In genomic region chr17:31606424-31606823, GRCm38 (mm10) we compare ENCODE assay signal across 13 mouse cellular contexts. TPM values are rescaled to one million over a fixed set of nuclear protein-coding genes. Genes with fewer than 3 reads are reported as not detected.
A peak's percentile ranks its signal among the peaks of the same experiment; 100 is the strongest.
DNase-seq lines count a peak whose midpoint lies in the region; TF ChIP-seq lines count a peak whose summit lies in the region.
"Had no signal": no experiment of that assay in that cellular context is flagged by ENCODE, and none has a peak within 500 bp of the region (broad histone marks: within the 10 kb centered on the region; RNA-seq: fewer than 3 reads in every experiment).

No protein-coding gene starts in this region.

- peak; percentile 70 for TF ChIP-seq CTCF in layer of hippocampus, adult 2 months (conservative IDR thresholded peaks at IDR 0.05)
- TF ChIP-seq CTCF in MEL (IDR thresholded peaks at IDR 0.05 in 2 of 3, conservative IDR thresholded peaks at IDR 0.05 in 1 of 3; ENCODE audit: control insufficient read depth in 1 of 3, insufficient read depth in 1 of 3, low read depth in 2 of 3, low read length in 3 of 3, poor library complexity in 1 of 3, severe bottlenecking in 1 of 3): peak; percentile 32 to 66 (median 46)
- 0 out of 2 replicates have a peak, but pooled peaks have one; percentile 14 for TF ChIP-seq CTCF in embryonic fibroblast, embryonic 13.5 days (IDR thresholded peaks at IDR 0.05; ENCODE audit: borderline replicate concordance, insufficient read depth, low read length)

- no peaks in the 10 kb centered on the region for H3K36me3 ChIP-seq in MEL (ENCODE audit: control insufficient read depth in 1 of 2, insufficient read depth in 2 of 2, low read length in 2 of 2)

- H3K27ac ChIP-seq in layer of hippocampus, adult 2 months: no peak overlapping the region
- H3K27ac ChIP-seq in MEL (ENCODE audit: control insufficient read depth, low read depth, low read length): no peak overlapping the region
- no peak overlapping the region for H3K27ac ChIP-seq in embryonic fibroblast, embryonic 13.5 days (ENCODE audit: insufficient read depth, low read length)
- H3K27ac ChIP-seq: limb, embryonic 15.5 days; neural tube, embryonic 13.5 days had no signal

- peak; percentile 18 for TF ChIP-seq RAD21 in MEL (IDR thresholded peaks at IDR 0.05; ENCODE audit: low read depth, low read length)

- H3K27me3 ChIP-seq in MEL (ENCODE audit: control insufficient read depth in 1 of 2, insufficient read depth in 2 of 2, low read length in 2 of 2): no peaks in the 10 kb centered on the region
- H3K27me3 ChIP-seq: limb, embryonic 15.5 days; neural tube, embryonic 13.5 days had no signal

- no peak overlapping the region for H3K9ac ChIP-seq in MEL (ENCODE audit: control insufficient read depth, low read depth, low read length, poor library complexity, severe bottlenecking)
- H3K9ac ChIP-seq: limb, embryonic 15.5 days; neural tube, embryonic 13.5 days had no signal

- no peaks in the 10 kb centered on the region for H3K4me1 ChIP-seq in MEL (ENCODE audit: control insufficient read depth in 1 of 2, insufficient read depth in 2 of 2, low read length in 2 of 2)
- no peaks in the 10 kb centered on the region for H3K4me1 ChIP-seq in embryonic fibroblast, embryonic 13.5 days (ENCODE audit: control insufficient read depth, insufficient read depth, low read length)
- H3K4me1 ChIP-seq: limb, embryonic 15.5 days; neural tube, embryonic 13.5 days had no signal

- no peak for TF ChIP-seq EP300 in MEL (IDR thresholded peaks at IDR 0.05; ENCODE audit: low read depth in 1 of 2, low read length in 2 of 2)

- no peak overlapping the region for H3K4me3 ChIP-seq in layer of hippocampus, adult 2 months
- H3K4me3 ChIP-seq in MEL (ENCODE audit: control insufficient read depth in 1 of 2, insufficient read depth in 1 of 2, low read depth in 2 of 2, low read length in 2 of 2): no peak overlapping the region
- H3K4me3 ChIP-seq in embryonic fibroblast, embryonic 13.5 days (ENCODE audit: insufficient read depth, low read length): no peak overlapping the region
- H3K4me3 ChIP-seq: limb, embryonic 15.5 days; neural tube, embryonic 13.5 days had no signal

- no peak for TF ChIP-seq POLR2A in MEL (IDR thresholded peaks at IDR 0.05; ENCODE audit: control insufficient read depth in 1 of 2, insufficient read depth in 1 of 2, low read depth in 1 of 2, low read length in 2 of 2, poor library complexity in 1 of 2)
- no peak for TF ChIP-seq POLR2A in embryonic fibroblast, embryonic 13.5 days (IDR thresholded peaks at IDR 0.05; ENCODE audit: low read depth, low read length)

- no peak for DNase-seq in layer of hippocampus, adult 2 months (ENCODE audit: low spot score in 2 of 2)
- no peak for DNase-seq in layer of hippocampus, postnatal 25 days (ENCODE audit: extremely low spot score in 1 of 2, low spot score in 1 of 2)
- DNase-seq in retina, embryonic 14.5 days (ENCODE audit: low spot score): peak; percentile 10
- no peak for DNase-seq in retina, postnatal 1 day
- DNase-seq in MEL (ENCODE audit: low read depth, low spot score): peak; percentile 39
- DNase-seq in embryo, embryonic 9.5 days (ENCODE audit: extremely low spot score): no peak
- DNase-seq: cerebellum, adult 8-10 months; kidney, adult 11 months; thymus, adult 2 months had no signal

- H3K9me3 ChIP-seq in MEL (replicated peaks; ENCODE audit: insufficient read depth, low read length): no peaks in the 10 kb centered on the region
- H3K9me3 ChIP-seq: limb, embryonic 15.5 days; neural tube, embryonic 13.5 days had no signal

- no peaks in the 10 kb centered on the region for H3K79me2 ChIP-seq in MEL (ENCODE audit: control insufficient read depth, insufficient read depth, low read length, poor library complexity)

TF ChIP-seq in MEL, 35 proteins besides CTCF, POLR2A, EP300 and RAD21:
- peak; percentile 52 for TF ChIP-seq SMC3 (IDR thresholded peaks at IDR 0.05; ENCODE audit: low read depth, low read length)
- TF ChIP-seq GABPA (IDR thresholded peaks at IDR 0.05; ENCODE audit: low read depth, low read length): no peak

RNA-seq across cellular contexts. Expression of gene Cbs, which starts 30.6 kb away (rescaled TPM):
- total RNA-seq in layer of hippocampus, adult 2 months (2021): 10 to 100 TPM; 60.7 to 62.4 TPM
- 10 to 100 TPM; 56.3 to 58.1 TPM for total RNA-seq in layer of hippocampus, postnatal 25 days (2021)
- 11.2 and 13.7 TPM in 2 replicates for total RNA-seq in MEL (2012; rRNA removed)
- polyA plus RNA-seq in MEL (2012; ENCODE audit: insufficient read depth in 1 of 2, insufficient read length in 2 of 2, low read depth in 1 of 2, low replicate concordance in 2 of 2, missing spikeins in 1 of 2): 10 to 100 TPM in 1 of 2 experiments, not detected in 1; 16.8 TPM
- polyA plus RNA-seq in embryonic fibroblast, embryonic 13.5 days (2011; ENCODE audit: insufficient read length, low read depth, missing spikeins): 1.7 and 2.4 TPM in 2 replicates
- total RNA-seq: megakaryocyte, adult 5-6 weeks had no signal

RNA-seq across cellular contexts. Expression of gene Pknox1, which starts 41.9 kb away (rescaled TPM):
- 10 to 100 TPM; 13.6 to 14.6 TPM for total RNA-seq in layer of hippocampus, adult 2 months (2021)
- 10 to 100 TPM; 13.0 to 15.8 TPM for total RNA-seq in layer of hippocampus, postnatal 25 days (2021)
- 13.2 and 16.1 TPM in 2 replicates for total RNA-seq in MEL (2012; rRNA removed)
- polyA plus RNA-seq in MEL (2012; ENCODE audit: insufficient read depth in 1 of 2, insufficient read length in 2 of 2, low read depth in 1 of 2, low replicate concordance in 2 of 2, missing spikeins in 1 of 2): 10 to 100 TPM; 13.6 to 34.1 TPM
- polyA plus RNA-seq in embryonic fibroblast, embryonic 13.5 days (2011; ENCODE audit: insufficient read length, low read depth, missing spikeins): 16.6 and 18.9 TPM in 2 replicates

RNA-seq across cellular contexts. Expression of gene U2af1, which starts 52.3 kb away (rescaled TPM):
- 100 to 1,000 TPM; 125 to 131 TPM for total RNA-seq in layer of hippocampus, adult 2 months (2021)
- 100 to 1,000 TPM; 121 to 128 TPM for total RNA-seq in layer of hippocampus, postnatal 25 days (2021)
- 211 and 214 TPM in 2 replicates for total RNA-seq in MEL (2012; rRNA removed)
- polyA plus RNA-seq in MEL (2012; ENCODE audit: insufficient read depth in 1 of 2, insufficient read length in 2 of 2, low read depth in 1 of 2, low replicate concordance in 2 of 2, missing spikeins in 1 of 2): 100 to 1,000 TPM; 498 to 928 TPM
- 171 and 195 TPM in 2 replicates for polyA plus RNA-seq in embryonic fibroblast, embryonic 13.5 days (2011; ENCODE audit: insufficient read length, low read depth, missing spikeins)

Comparison
In these comparisons a context has a peak if more than half of its experiments do, and no peak if none do; other contexts are left out.
1. DNase-seq: peak in retina, embryonic 14.5 days (single experiment) and MEL (single experiment); none in layer of hippocampus, adult 2 months (0 of 2), layer of hippocampus, postnatal 25 days (0 of 2), retina, postnatal 1 day (single experiment) and embryo, embryonic 9.5 days (single experiment).
2. CTCF ChIP-seq: peak in every context shown above with its lines; median percentile 70 in layer of hippocampus, adult 2 months; 46 in MEL; 14 in embryonic fibroblast, embryonic 13.5 days.